Mouse (Mus musculus) urinary bladder, postnatal 36 days (tissue): ENCODE data around the gene Cldn34a.
"Not testable (repeated sequence)": the region's sequence is repeated elsewhere in the genome, so short reads cannot be mapped to it uniquely, and the experiment has no call there.

Source experiments
- DNase-seq, 2 experiments: peaks; one replicate each; pipeline ENCODE4 v3.0.0; 2022; ENCODE audit warnings: low spot score in 2 of 2, mixed read lengths in 1 of 2

The Cldn34a gene

GRCm38 (mm10) chrX:152563034-152563433 lies at the start of gene Cldn34a:
TSS of gene Cldn34a (plus strand) at chrX:152563334.
- no peak for DNase-seq

- DNase-seq = not testable (repeated sequence)
Measured at GRCm38 (mm10) chrX:152518611-152519010, 44.5 kb upstream of the Cldn34a start.

- no peak for DNase-seq
Measured at GRCm38 (mm10) chrX:152545736-152546135, 17.4 kb upstream of the Cldn34a start.

GRCm38 (mm10) chrX:152548180-152548579 lies 15.0 kb upstream of the Cldn34a start:
- no peak for DNase-seq

GRCm38 (mm10) chrX:152557446-152557845 lies 5.7 kb upstream of the Cldn34a start:
- DNase-seq = no peak
